Mouse (Mus musculus): ENCODE measurements around the gene Myb. TPM values are rescaled to one million over a fixed set of nuclear protein-coding genes. Genes with fewer than 3 reads are reported as not detected.

The Myb gene
- total and polyA plus RNA-seq, 2 experiments from 2014 or later, result 1.0 to 3.2 TPM

- Histone ChIP-seq H3K27ac (ENCODE audit: low read depth, low read length) (no peak overlapping the region), H3K4me1 (ENCODE audit: insufficient read depth, low read length) (no peaks in the 10 kb centered on the region), H3K4me3 (ENCODE audit: low read depth, low read length) (no peak overlapping the region), H3K27me3 (ENCODE audit: insufficient read depth, low read length) (no peaks in the 10 kb centered on the region), H3K36me3 (ENCODE audit: insufficient read depth, low read length) (no peaks in the 10 kb centered on the region), H3K9me3 (ENCODE audit: low read length) (no peaks in the 10 kb centered on the region), H3K4me2 (ENCODE audit: low read depth, low read length, poor library complexity, severe bottlenecking) (no peak overlapping the region), H3K9ac (replicated peaks; ENCODE audit: low read length, poor library complexity, severe bottlenecking) (no peak overlapping the region)
- 83% methylated on average over 3 of the region's 3 CpGs for WGBS
- ATAC-seq (ENCODE audit: low FRiP score) (no peak), DNase-seq (ENCODE audit: low spot score) (no peak)
- TF ChIP-seq CTCF (IDR thresholded peaks at IDR 0.05), result no peak
Observed at GRCm38 (mm10) chr10:21089541-21089940, 71.2 kb downstream of the Myb start.

GRCm38 (mm10) chr10:21087614-21088232 lies 73.1 kb downstream of the Myb start:
- DNase-seq (ENCODE audit: low spot score), result no peak
- Histone ChIP-seq H3K27ac (ENCODE audit: low read depth, low read length) (no peak overlapping the region), H3K27me3 (ENCODE audit: insufficient read depth, low read length) (no peaks in the 10 kb centered on the region), H3K4me1 (ENCODE audit: insufficient read depth, low read length) (no peaks in the 10 kb centered on the region), H3K4me3 (ENCODE audit: low read depth, low read length) (no peak overlapping the region), H3K36me3 (ENCODE audit: insufficient read depth, low read length) (no peaks in the 10 kb centered on the region), H3K9ac (replicated peaks; ENCODE audit: low read length, poor library complexity, severe bottlenecking) (no peak overlapping the region), H3K9me3 (ENCODE audit: low read length) (no peaks in the 10 kb centered on the region), H3K4me2 (ENCODE audit: low read depth, low read length, poor library complexity, severe bottlenecking) (no peak overlapping the region)
- no peak for TF ChIP-seq CTCF (IDR thresholded peaks at IDR 0.05)
- 44% methylated on average over 3 of the region's 3 CpGs for WGBS
- no peak for ATAC-seq (ENCODE audit: low FRiP score)

DNA sequence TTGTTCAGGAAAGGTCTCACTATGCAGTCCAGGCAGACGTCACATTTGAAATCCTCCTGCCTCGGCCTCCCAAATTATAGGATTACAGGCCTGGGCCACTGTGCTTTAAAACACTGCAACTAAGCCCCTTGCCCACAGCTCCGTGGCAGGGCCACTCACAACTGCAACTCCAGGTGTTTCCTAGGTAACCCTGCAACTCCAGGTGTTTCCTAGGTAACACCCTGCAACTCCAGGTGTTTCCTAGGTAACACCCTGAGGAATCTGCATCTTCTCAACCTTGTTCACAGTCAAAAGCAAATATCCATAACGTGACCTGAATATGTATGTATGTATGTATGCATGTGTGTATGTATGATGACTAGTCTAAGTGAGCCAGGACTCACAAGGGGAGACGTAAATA lies 75.7 kb downstream of the Myb start:
- Histone ChIP-seq H3K9ac (replicated peaks; ENCODE audit: low read length, poor library complexity, severe bottlenecking) (no peak overlapping the region), H3K9me3 (ENCODE audit: low read length) (no peaks in the 10 kb centered on the region), H3K36me3 (ENCODE audit: insufficient read depth, low read length) (peaks cover 4% of the 10 kb centered on the region; the same call in 1 of the 2 replicates), H3K27me3 (ENCODE audit: insufficient read depth, low read length) (no peaks in the 10 kb centered on the region), H3K27ac (ENCODE audit: low read depth, low read length) (no peak overlapping the region), H3K4me1 (ENCODE audit: insufficient read depth, low read length) (no peaks in the 10 kb centered on the region), H3K4me3 (ENCODE audit: low read depth, low read length) (no peak overlapping the region), H3K4me2 (ENCODE audit: low read depth, low read length, poor library complexity, severe bottlenecking) (no peak overlapping the region)
- TF ChIP-seq CTCF (IDR thresholded peaks at IDR 0.05), result no peak
- ATAC-seq (ENCODE audit: low FRiP score), result peak; percentile 50; the same call in 1 of the 2 replicates
- DNase-seq (ENCODE audit: low spot score), result no peak
- 66% methylated on average over 5 of the region's 5 CpGs for WGBS

- Histone ChIP-seq H3K27ac (ENCODE audit: low read depth, low read length) (no peak overlapping the region), H3K9ac (replicated peaks; ENCODE audit: low read length, poor library complexity, severe bottlenecking) (no peak overlapping the region), H3K9me3 (ENCODE audit: low read length) (no peaks in the 10 kb centered on the region), H3K27me3 (ENCODE audit: insufficient read depth, low read length) (no peaks in the 10 kb centered on the region), H3K36me3 (ENCODE audit: insufficient read depth, low read length) (peaks cover 12% of the 10 kb centered on the region), H3K4me2 (ENCODE audit: low read depth, low read length, poor library complexity, severe bottlenecking) (no peak overlapping the region), H3K4me1 (ENCODE audit: insufficient read depth, low read length) (no peaks in the 10 kb centered on the region), H3K4me3 (ENCODE audit: low read depth, low read length) (no peak overlapping the region)
- WGBS, result 65% methylated on average over 8 of the region's 8 CpGs
- ATAC-seq (ENCODE audit: low FRiP score) (no peak), DNase-seq (ENCODE audit: low spot score) (peak; percentile 76)
- no peak for TF ChIP-seq CTCF (IDR thresholded peaks at IDR 0.05)
Observed at GRCm38 (mm10) chr10:21083391-21083918, 77.3 kb downstream of the Myb start.

GRCm38 (mm10) chr10:21082447-21082846 lies 78.3 kb downstream of the Myb start:
- Histone ChIP-seq H3K9ac (replicated peaks; ENCODE audit: low read length, poor library complexity, severe bottlenecking) (no peak overlapping the region), H3K27me3 (ENCODE audit: insufficient read depth, low read length) (no peaks in the 10 kb centered on the region), H3K4me3 (ENCODE audit: low read depth, low read length) (no peak overlapping the region), H3K9me3 (ENCODE audit: low read length) (no peaks in the 10 kb centered on the region), H3K4me2 (ENCODE audit: low read depth, low read length, poor library complexity, severe bottlenecking) (no peak overlapping the region), H3K27ac (ENCODE audit: low read depth, low read length) (no peak overlapping the region), H3K4me1 (ENCODE audit: insufficient read depth, low read length) (no peaks in the 10 kb centered on the region), H3K36me3 (ENCODE audit: insufficient read depth, low read length) (peaks cover 14% of the 10 kb centered on the region)
- no peak for TF ChIP-seq CTCF (IDR thresholded peaks at IDR 0.05)
- no peak for DNase-seq (ENCODE audit: low spot score)
- ATAC-seq (ENCODE audit: low FRiP score), result no peak
- WGBS, result 26% methylated on average over 8 of the region's 8 CpGs

GRCm38 (mm10) chr10:21077151-21077719 lies 83.5 kb downstream of the Myb start:
- H3K27me3 ChIP-seq (ENCODE audit: insufficient read depth, low read length), result no peaks in the 10 kb centered on the region
- no peaks in the 10 kb centered on the region for H3K4me1 ChIP-seq (ENCODE audit: insufficient read depth, low read length)
- no peak overlapping the region for H3K4me2 ChIP-seq (ENCODE audit: low read depth, low read length, poor library complexity, severe bottlenecking)
- H3K9ac ChIP-seq (replicated peaks; ENCODE audit: low read length, poor library complexity, severe bottlenecking), result no peak overlapping the region
- no peaks in the 10 kb centered on the region for H3K9me3 ChIP-seq (ENCODE audit: low read length)
- TF ChIP-seq CTCF (IDR thresholded peaks at IDR 0.05), result no peak
- 72% methylated on average over 14 of the region's 14 CpGs for WGBS
- no peak overlapping the region for H3K4me3 ChIP-seq (ENCODE audit: low read depth, low read length)
- DNase-seq (ENCODE audit: low spot score) (no peak), ATAC-seq (ENCODE audit: low FRiP score) (no peak)
- no peak overlapping the region for H3K27ac ChIP-seq (ENCODE audit: low read depth, low read length)
- peaks cover 24% of the 10 kb centered on the region for H3K36me3 ChIP-seq (ENCODE audit: insufficient read depth, low read length)

Data from midbrain, postnatal 0 days (tissue).